Mouse (Mus musculus) embryonic fibroblast, embryonic 13.5 days (primary cell): ENCODE results near the gene Slc2a2.

ENCODE experiments used
- CTCF ChIP-seq: IDR thresholded peaks from 2 replicates; pipeline ENCODE4 v1.5.1; 2011; ENCODE audit warnings: mild to moderate bottlenecking, control low read depth, low read length, moderate library complexity, borderline replicate concordance; ENCODE audit not compliant: insufficient read depth
- POLR2A ChIP-seq: IDR thresholded peaks from 2 replicates; pipeline ENCODE4 v1.6.1; 2011; ENCODE audit warnings: low read depth, mild to moderate bottlenecking, control low read depth, low read length, moderate library complexity

GRCm38 (mm10) chr3:28721838-28722237 is 24.1 kb downstream of the Slc2a2 start:
- no peak for TF ChIP-seq CTCF
- TF ChIP-seq POLR2A, result no peak
